Mouse (Mus musculus): ENCODE data around the gene Zbtb1. TPM values are rescaled to one million over a fixed set of nuclear protein-coding genes. Genes with fewer than 3 reads are reported as not detected.

Gene Zbtb1
- polyA plus RNA-seq, 1 experiment from 2014 or later = 11.7 TPM

DNA sequence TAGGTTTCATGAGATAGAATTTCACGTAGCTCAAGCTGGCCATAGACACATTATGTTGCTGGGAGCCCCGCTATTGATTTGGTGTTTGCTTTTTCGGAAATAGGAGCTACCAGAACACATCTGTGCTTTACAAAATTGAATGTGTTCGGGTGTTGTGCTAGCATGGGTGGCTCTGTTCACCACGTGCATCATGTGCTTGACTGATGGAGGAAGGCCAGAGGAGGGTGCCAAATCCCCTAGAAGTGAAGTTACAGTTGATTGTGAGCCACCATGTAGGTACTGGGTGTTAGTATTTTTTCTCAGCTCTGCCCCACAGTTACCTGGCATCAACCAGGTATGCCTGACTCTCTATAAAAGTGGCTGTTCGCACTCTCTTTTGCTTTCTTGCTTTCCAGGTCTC, 74.8 kb downstream of the Zbtb1 start:
- Histone ChIP-seq H3K27ac (no peak overlapping the region), H3K4me3 (no peak overlapping the region), H3K36me3 (no peaks in the 10 kb centered on the region), H3K4me1 (no peaks in the 10 kb centered on the region), H3K9ac (no peak overlapping the region), H3K9me3 (no peaks in the 10 kb centered on the region), H3K27me3 (no peaks in the 10 kb centered on the region), H3K4me2 (replicated peaks) (no peak overlapping the region)
- WGBS = 83% methylated on average over 6 of the region's 6 CpGs
- no peak for ATAC-seq (ENCODE audit: insufficient number of reproducible peaks, insufficient read depth, low FRiP score, low TSS enrichment)

DNA sequence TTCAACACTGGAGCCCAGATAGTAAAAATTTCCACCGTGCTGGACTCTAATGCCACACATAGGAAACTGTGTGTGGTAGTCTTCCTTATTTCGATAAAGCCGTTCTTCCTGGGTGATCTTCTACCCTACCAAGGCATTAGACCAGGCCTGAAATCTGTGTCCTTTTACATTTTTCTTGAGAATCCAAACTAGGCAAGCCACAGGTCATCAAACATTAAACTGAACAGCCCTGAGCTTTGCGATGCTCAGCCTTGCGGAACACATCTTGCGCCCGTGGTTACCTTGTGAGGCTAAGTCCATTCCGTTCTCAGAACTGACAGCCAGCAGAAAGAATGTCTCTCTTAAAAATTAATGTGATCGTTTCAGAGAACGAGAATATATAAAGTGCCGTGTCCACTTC, 76.1 kb downstream of the Zbtb1 start:
- no peaks in the 10 kb centered on the region for H3K36me3 ChIP-seq
- no peak overlapping the region for H3K4me3 ChIP-seq
- H3K27ac ChIP-seq = no peak overlapping the region
- no peaks in the 10 kb centered on the region for H3K9me3 ChIP-seq
- H3K4me2 ChIP-seq (replicated peaks) = no peak overlapping the region
- no peaks in the 10 kb centered on the region for H3K27me3 ChIP-seq
- H3K9ac ChIP-seq = no peak overlapping the region
- no peak for ATAC-seq (ENCODE audit: insufficient number of reproducible peaks, insufficient read depth, low FRiP score, low TSS enrichment)
- no peaks in the 10 kb centered on the region for H3K4me1 ChIP-seq
- WGBS = 89% methylated on average over 11 of the region's 11 CpGs

Other genes with a start within 250 kb of the Zbtb1 start
- gene Esr2, start 193.0 kb upstream of the Zbtb1 start, polyA plus RNA-seq (2016; fragmentation: Nextera tagmentation; extraction: Ambion mirVana) = 0.64 and 0.80 TPM in 2 replicates
- not detected in 2 replicates for gene Tex21, start 123.5 kb upstream of the Zbtb1 start, polyA plus RNA-seq (2016; fragmentation: Nextera tagmentation; extraction: Ambion mirVana)
- gene Mthfd1, start 115.0 kb upstream of the Zbtb1 start, polyA plus RNA-seq (2016; fragmentation: Nextera tagmentation; extraction: Ambion mirVana) = 76.5 and 76.6 TPM in 2 replicates
- gene Akap5, start 45.4 kb upstream of the Zbtb1 start, polyA plus RNA-seq (2016; fragmentation: Nextera tagmentation; extraction: Ambion mirVana) = 1.9 and 2.3 TPM in 2 replicates
- 20.6 and 22.4 TPM in 2 replicates for gene Zbtb25, start 664 bp upstream of the Zbtb1 start, polyA plus RNA-seq (2016; fragmentation: Nextera tagmentation; extraction: Ambion mirVana)
- 4.4 and 5.6 TPM in 2 replicates for gene Hspa2, start 33.9 kb downstream of the Zbtb1 start, polyA plus RNA-seq (2016; fragmentation: Nextera tagmentation; extraction: Ambion mirVana)
- gene Ppp1r36, start 47.3 kb downstream of the Zbtb1 start, polyA plus RNA-seq (2016; fragmentation: Nextera tagmentation; extraction: Ambion mirVana) = 2.0 and 2.1 TPM in 2 replicates
- 4.5 and 5.1 TPM in 2 replicates for gene Plekhg3, start 160.6 kb downstream of the Zbtb1 start, polyA plus RNA-seq (2016; fragmentation: Nextera tagmentation; extraction: Ambion mirVana)